Mouse (Mus musculus) adrenal gland, adult 18-20 months (tissue): ENCODE results near the gene Fabp2. TPM values are rescaled to one million over a fixed set of nuclear protein-coding genes. Genes with fewer than 3 reads are reported as not detected.
"Not testable (repeated sequence)": the region's sequence is repeated elsewhere in the genome, so short reads cannot be mapped to it uniquely, and the experiment has no call there.

Experiments used
- DNase-seq, 2 experiments: peaks; one replicate each; pipeline ENCODE4 v3.0.0; 2021 to 2022; ENCODE audit warnings: low spot score in 2 of 2
- total RNA-seq, 2 experiments: library from RNA; stranded (reverse); gene quantifications; 1 replicate in 1 of 2; 2 replicates in 1 of 2; pipeline ENCODE4 v1.2.3; 2021

The Fabp2 gene
- total RNA-seq, 2 experiments from 2014 or later = not detected

DNA sequence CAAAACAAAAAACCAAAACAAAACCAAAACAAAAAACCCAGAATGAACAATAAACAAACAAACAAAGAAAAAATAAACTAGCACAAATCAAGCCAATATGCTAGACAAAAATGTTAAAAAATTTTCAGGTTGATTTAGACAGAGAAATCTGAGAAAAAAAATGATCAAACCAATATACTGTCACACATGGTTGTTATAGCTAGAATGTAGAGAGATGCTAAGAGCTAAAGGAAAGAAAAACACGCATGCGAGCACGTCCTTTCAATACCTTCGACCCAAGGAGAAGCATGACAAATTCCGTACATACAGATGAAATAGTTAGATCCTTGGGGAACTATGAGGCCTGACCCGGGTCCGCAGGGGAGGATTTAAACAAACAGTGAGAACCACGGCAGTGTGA lies 24.4 kb downstream of the Fabp2 start, which contains the start of gene Gm10959:
Gm10959 (minus strand) TSS at position 101 of the 400 bp plus-strand sequence.
- DNase-seq = no peak

DNA sequence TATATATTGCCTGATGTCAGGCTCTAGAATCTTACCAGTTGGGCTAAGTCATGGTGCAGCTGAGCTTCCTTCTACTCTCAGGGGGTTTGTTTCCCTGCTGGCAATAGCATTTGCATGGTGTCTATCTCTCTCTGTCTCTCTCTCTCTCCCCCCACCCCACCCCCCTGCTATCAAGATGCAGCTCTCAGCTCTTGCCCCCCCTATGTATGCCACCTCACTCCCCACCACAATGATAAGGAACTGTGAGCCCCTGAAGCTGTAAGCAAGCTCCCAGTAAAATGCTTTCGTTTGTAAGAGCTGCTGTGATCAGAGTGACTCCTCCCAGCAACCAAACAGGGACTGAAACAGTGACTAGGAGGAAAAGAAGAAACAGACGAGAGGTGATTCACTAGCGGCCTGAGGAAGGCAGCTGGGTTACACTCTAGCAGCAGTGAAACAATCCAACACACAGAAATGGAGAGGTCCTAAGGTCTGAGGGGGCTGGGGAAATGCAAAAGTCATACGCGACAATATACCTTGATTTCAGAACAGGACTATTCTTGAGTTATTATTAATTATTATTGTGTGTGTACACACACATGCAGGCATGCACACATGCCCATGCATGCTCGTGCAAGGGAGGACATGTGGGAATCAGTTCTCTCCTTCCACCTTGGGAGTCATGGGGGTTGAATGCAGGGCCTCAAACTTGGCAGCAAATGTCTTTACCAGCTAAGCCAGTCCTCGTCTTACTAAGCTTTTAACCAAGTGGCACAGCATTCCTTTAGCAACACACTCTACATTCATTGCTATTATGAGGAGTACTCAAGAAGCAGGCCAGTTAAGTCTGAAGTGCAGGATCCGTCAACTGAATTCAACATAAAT lies 25.9 kb downstream of the Fabp2 start:
- no peak for DNase-seq

DNA sequence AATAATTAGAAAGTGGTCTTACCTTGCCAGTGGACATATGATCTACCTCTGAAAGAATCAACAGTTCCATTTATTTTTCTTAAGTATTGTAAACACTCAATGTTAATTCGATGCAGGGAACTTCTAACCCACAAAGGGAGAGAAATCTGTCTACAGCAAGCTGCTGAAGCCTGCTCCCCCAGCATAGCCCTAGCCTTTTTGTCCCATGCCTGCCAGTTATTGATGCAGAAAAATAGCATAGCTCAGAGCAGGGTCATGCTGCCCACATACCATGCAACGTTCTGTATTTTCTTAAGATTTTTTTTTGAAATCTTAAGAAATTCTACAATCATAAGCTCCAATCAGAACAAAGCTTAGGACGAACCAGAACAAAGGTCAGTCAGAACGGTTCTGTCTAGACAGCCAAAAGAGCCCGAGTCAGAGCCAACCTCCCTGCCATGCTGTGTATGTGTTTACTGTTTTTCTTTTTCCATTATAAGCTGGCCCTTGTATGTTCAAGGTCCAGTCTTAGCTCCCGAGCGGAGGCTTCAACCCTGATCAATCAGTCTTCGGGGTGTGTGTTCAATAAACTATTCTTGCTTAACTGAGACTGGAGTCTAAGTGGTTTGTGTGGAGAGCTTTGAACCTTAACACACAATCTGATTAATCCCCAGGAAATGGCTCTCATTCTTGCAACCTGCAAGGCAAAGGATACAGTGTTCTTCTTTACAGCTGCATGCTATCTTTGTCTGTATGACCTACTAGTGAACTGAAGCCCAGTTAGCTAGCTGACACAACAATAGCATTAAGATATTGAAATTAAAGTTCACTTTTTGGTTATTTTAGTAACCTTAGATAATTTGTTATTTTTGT lies 27.0 kb downstream of the Fabp2 start:
- DNase-seq = no peak

- no peak for DNase-seq
Measured at GRCm38 (mm10) chr3:122923147-122923546, 28.3 kb downstream of the Fabp2 start.

GRCm38 (mm10) chr3:122924009-122924914 lies 29.4 kb downstream of the Fabp2 start, which contains the start of gene 1810037I17Rik:
Gene 1810037I17Rik, plus strand, starts transcription at chr3:122924203.
- DNase-seq = peak; percentile 96

GRCm38 (mm10) chr3:122929723-122930122 lies 34.9 kb downstream of the Fabp2 start:
- DNase-seq = no peak

- DNase-seq = no peak
Measured at GRCm38 (mm10) chr3:122932466-122932865, 37.6 kb downstream of the Fabp2 start.

DNA sequence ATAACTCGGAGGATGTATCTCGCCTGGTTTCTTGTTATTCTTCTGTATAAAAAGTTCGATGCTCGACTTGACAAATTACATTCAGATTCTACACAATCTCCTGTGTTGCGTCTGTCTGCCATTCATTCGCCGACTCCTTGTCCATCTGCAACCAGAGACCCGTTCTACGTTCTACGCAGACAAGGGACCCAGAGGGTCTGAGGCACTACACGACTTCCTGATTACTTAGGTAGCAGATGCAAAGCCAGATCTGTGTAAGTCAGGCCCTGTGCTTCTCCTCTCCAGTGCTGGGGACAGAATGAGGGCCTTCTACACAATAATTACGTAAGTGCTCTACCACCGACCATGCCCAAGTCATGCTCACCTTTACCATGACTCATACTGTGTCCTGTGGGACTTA lies 42.3 kb downstream of the Fabp2 start:
- DNase-seq = not testable (repeated sequence)

DNA sequence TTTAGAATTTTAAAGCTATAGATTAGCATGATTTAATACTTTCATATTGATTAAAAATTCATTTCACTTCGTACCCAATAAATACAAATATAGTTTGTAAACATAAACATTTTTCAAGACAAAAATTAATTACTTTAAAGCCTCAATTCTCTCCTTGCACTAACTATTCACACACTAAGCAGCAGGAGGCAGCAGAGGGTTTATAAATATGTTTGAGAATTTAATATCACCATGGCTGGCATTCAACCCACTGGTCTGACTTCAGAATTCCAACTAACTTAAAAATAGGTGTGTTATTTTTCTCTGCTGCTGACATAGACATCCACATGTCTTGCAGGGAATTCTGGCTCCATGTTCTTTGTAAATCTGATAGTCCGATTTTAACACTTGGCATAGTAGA lies 44.3 kb downstream of the Fabp2 start:
- peak in 1 of 2 experiments; percentile 11 for DNase-seq

DNA sequence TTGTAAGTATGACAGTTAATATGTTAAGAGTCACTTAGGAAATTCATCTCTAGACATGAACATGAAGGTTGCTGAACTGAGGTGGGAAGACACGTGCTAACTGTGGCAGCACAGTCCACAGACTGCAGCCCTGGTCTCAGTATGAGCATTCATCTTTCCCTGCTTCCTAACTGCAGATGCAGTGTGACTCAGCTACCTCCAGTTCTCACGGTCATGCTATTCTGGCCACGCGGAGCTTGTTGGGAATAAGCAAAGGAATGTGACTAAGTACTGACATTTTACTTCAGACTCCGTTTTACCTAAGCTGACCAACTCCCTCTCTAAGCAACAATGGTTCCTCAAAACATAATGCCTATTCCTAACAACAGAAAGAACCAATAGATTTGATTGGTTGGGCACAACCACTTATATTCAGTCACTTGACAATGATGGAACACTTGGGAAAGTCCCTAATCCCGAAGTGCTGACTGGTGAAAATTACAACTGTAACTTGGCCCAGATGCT lies 48.6 kb downstream of the Fabp2 start:
- peak in 1 of 2 experiments; percentile 13 for DNase-seq

Other genes starting within 250 kb of the Fabp2 start
- 10 to 100 TPM; 43.8 to 46.0 TPM for gene Pde5a, start 166.1 kb upstream of the Fabp2 start, total RNA-seq
- not detected for gene Gm10959, start 24.3 kb downstream of the Fabp2 start, total RNA-seq
- 10 to 100 TPM; 51.6 to 53.2 TPM for gene 1810037I17Rik, start 29.1 kb downstream of the Fabp2 start, total RNA-seq
- 10 to 100 TPM; 24.8 to 28.2 TPM for gene Usp53, start 89.4 kb downstream of the Fabp2 start, total RNA-seq
- under 1 TPM in 1 of 2 experiments, not detected in 1; 0.42 TPM for gene Myoz2, start 139.9 kb downstream of the Fabp2 start, total RNA-seq